Mouse (Mus musculus) hematopoietic stem cell, adult 5-6 weeks (primary cell): ENCODE data around the gene Kif7. TPM values are rescaled to one million over a fixed set of nuclear protein-coding genes. Genes with fewer than 3 reads are reported as not detected.

Source experiments
- ATAC-seq, 2 experiments: fragments of 125-278 bp in 1 of 2; replicated peaks in 1 of 2; 2 replicates each; pipeline ENCODE4 v1.8.0; 2016 to 2017; ENCODE audit warnings: inconsistent platforms in 2 of 2, mild to moderate bottlenecking in 2 of 2, moderate number of reproducible peaks in 2 of 2, low read depth in 1 of 2, moderate TSS enrichment in 1 of 2; ENCODE audit not compliant: low FRiP score in 2 of 2, poor library complexity in 2 of 2, severe bottlenecking in 2 of 2, insufficient read depth in 1 of 2, low TSS enrichment in 1 of 2
- total RNA-seq: library from RNA; stranded (forward); fragments of 172-1452, 232-1000 nt; gene quantifications from 2 replicates; pipeline ENCODE4 v1.2.3, GENCODE M21; 2017

Gene Kif7
- total RNA-seq, 1 experiment from 2014 or later = 2.8 TPM

DNA sequence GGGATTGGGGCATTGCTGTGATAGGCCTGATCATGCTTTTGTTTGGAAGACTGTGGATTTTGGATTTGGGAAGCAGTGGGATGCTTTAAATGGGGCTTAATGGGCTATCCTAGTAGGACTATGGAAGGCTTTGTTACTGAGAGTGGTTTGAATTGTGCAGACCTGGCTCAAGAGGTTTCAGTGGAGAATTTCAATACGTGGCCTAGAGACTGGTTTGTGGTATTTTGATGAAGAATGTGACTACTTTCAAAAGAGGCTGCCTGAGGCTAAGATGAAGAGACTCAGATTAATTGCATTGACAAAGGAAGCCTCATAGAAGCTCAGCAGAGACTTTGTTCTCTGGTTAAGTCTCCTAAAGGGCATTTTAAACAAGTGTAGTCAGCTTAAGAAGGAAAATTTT, 60.9 kb downstream of the Kif7 start:
- no peak for ATAC-seq

DNA sequence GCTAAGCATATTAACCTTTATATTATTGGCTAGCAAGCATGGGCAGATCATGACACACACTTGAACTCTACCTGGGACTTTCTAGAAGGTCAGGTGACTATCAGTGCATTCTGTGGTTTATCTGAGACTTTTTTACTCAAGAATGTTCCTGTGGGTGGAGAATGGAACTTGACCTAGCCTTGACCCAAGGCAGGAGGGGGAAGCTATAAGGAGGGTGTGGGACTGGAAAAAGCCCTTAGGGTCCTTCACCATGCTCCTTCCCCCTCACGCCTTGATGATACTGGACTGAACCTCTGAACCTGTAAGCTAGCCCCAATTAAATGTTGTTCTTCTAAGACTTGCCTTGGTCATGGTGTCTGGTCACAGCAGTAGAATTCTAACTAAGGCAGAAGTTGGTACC, 61.3 kb downstream of the Kif7 start:
- ATAC-seq = no peak

DNA sequence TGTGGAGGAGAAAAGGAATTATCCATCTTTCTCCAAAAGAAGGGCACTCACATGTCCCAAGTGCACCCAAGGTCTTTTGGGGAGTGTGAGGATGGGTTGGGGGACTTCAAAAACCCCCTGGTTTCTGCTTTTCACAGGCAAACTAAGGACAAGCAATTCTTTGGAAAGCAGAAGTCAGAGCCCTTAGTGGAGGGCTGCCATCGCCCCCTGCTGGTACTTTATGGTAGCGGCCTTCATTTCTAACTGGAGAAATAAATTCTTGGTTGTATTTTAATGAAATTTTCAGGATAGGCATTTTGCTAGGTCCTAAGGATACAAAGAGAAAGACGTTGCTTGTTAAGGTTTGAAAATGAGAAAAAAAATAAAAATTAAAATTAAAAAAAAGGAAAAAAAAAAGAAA, 66.5 kb downstream of the Kif7 start:
- ATAC-seq = peak; percentile 42 to 49; a peak in 2 of 4 replicates

Other genes with a start within 250 kb of the Kif7 start
- gene Polg, start 249.4 kb downstream of the Kif7 start, total RNA-seq = 36.2 and 39.3 TPM in 2 replicates
- 0.44 TPM in 1 of 2 replicates, not detected in the other for gene Rhcg, start 98.1 kb downstream of the Kif7 start, total RNA-seq
- 15.3 and 18.2 TPM in 2 replicates for gene Ticrr, start 55.5 kb downstream of the Kif7 start, total RNA-seq
- not detected in 2 replicates for gene Plin1, start 17.2 kb upstream of the Kif7 start, total RNA-seq
- gene Pex11a, start 27.4 kb upstream of the Kif7 start, total RNA-seq = 4.9 and 5.6 TPM in 2 replicates
- gene Wdr93, start 27.4 kb upstream of the Kif7 start, total RNA-seq = not detected in 2 replicates
- not detected in 2 replicates for gene Mesp1, start 78.1 kb upstream of the Kif7 start, total RNA-seq
- gene Mesp2, start 95.0 kb upstream of the Kif7 start, total RNA-seq = 0.63 TPM in 1 of 2 replicates, not detected in the other
- gene Anpep, start 145.3 kb upstream of the Kif7 start, total RNA-seq = 0.38 and 0.55 TPM in 2 replicates
- gene Ap3s2, start 204.9 kb upstream of the Kif7 start, total RNA-seq = 8.4 and 9.6 TPM in 2 replicates
- 0.35 and 1.1 TPM in 2 replicates for gene Arpin, start 219.6 kb upstream of the Kif7 start, total RNA-seq